Mouse (Mus musculus): ENCODE data around the gene Pard3.

DNA sequence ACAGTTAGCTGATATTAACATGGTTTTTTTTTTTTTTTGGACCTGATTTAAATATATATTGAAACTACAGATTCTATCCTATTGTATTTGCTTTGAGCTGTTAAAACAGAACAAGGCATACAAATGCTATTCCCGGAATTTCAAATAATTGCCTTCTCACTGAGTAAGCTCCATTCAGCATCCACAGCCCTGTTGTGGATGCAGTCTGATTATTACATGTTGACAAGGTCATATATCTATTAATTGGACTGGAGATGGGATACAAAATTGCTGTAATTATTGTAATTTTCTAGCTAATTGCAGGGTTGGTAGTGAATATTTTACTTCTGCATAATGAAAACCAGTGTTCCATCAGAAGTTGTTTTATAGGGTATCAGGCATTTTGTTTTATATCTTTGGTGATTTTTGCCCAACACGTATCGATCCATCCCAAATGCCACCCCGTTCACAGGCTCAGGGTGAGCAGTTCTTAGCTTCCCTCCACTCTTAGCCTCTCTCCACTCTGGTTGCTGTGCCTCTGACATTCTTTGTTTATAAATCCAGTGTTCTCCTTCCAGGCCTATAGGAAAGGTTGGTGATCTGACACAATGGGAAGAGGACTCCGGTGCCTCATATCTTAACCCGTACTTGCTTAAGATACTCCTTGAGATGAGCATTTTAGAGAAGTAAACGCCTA, 216.7 kb downstream of the Pard3 start:
- TF ChIP-seq MXI1 (IDR thresholded peaks at IDR 0.05; ENCODE audit: low read depth, low read length) (no peak), CTCF (conservative IDR thresholded peaks at IDR 0.05 in 1 of 2, IDR thresholded peaks at IDR 0.05 in 1 of 2; ENCODE audit: low read depth in 2 of 2, low read length in 2 of 2) (no peak), NRF1 (IDR thresholded peaks at IDR 0.05; ENCODE audit: low read depth, low read length) (no peak), EP300 (IDR thresholded peaks at IDR 0.05; ENCODE audit: low read length) (no peak), POLR2A (IDR thresholded peaks at IDR 0.05; ENCODE audit: low read depth, low read length) (no peak), NELFE (IDR thresholded peaks at IDR 0.05; ENCODE audit: low read depth, low read length) (no peak), ZMIZ1 (IDR thresholded peaks at IDR 0.05; ENCODE audit: low read depth, low read length) (no peak), RAD21 (IDR thresholded peaks at IDR 0.05; ENCODE audit: low read depth, low read length) (no peak), GABPA (IDR thresholded peaks at IDR 0.05; ENCODE audit: insufficient replicate concordance, low read depth, low read length) (no peak), HCFC1 (IDR thresholded peaks at IDR 0.05; ENCODE audit: low read depth, low read length) (no peak), POLR2AphosphoS2 (IDR thresholded peaks at IDR 0.05; ENCODE audit: low read depth, low read length) (no peak)
